Mouse (Mus musculus): ENCODE data around the gene Mphosph6. TPM values are rescaled to one million over a fixed set of nuclear protein-coding genes. Genes with fewer than 3 reads are reported as not detected.

The Mphosph6 gene
- total RNA-seq, 2 experiments from 2014 or later: 19.8 to 24.7 TPM

DNA sequence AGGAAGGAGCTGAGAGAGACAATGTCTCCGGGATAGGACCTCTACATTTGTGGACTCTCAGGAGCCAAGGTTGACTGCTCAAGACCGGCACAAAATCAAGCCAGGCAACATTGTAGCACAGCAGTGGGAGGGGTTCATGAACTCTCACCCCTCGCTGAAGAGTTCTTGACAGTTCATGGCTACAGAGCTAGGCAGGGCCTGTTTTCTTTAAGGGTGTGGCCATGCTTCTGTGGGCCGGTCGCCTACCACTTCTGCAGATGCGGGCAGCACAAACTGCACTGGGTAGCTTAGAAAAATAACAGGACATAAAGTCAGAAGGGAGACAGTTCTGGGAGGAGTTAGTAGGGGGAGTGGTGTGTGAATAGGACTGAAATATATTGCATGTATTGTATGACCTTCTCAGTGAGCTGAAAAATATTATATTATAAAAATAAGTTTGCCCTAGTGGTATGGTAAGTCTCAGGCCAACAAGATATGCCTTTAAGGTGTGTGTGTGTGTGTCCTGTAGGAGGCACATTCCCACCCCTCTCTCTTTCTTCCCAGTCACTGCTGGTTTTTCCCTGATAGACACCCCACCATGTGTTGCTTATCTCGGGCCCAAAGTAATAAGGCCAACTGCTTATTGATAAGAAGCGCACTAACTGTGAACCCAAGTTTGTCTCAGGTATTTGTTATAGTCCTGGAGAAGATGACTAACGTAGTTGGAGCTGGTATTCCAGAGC lies 30.5 kb downstream of the Mphosph6 start:
- no peak for DNase-seq (ENCODE audit: low spot score in 2 of 2)

GRCm38 (mm10) chr8:117768971-117769370 lies 32.8 kb downstream of the Mphosph6 start:
- no peak for DNase-seq (ENCODE audit: low spot score in 2 of 2)

- DNase-seq (ENCODE audit: low spot score in 2 of 2): no peak
Measured at GRCm38 (mm10) chr8:117765947-117766346, 35.8 kb downstream of the Mphosph6 start.

DNA sequence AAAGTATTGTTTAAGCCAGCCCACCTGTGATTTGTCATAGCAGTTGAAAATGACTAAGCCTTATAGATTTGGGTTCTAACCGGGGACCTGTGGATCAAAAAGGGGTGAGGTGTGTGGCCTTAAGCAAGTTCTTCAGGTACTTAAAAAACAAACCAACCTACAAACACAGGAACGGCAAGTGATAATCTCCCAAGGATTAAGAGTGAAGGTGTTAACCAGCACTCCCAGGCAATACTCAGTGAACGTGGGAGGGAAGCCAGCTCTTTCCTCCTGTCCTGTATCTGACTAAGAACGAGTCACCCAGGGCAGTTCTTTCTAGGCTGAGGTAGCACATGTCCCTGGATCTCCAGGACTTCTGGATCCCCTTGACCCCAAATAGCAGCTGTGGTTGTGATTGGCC lies 37.1 kb downstream of the Mphosph6 start:
- DNase-seq (ENCODE audit: low spot score in 2 of 2): no peak

- no peak for DNase-seq (ENCODE audit: low spot score in 2 of 2)
Measured at GRCm38 (mm10) chr8:117762776-117763175, 39.0 kb downstream of the Mphosph6 start.

DNA sequence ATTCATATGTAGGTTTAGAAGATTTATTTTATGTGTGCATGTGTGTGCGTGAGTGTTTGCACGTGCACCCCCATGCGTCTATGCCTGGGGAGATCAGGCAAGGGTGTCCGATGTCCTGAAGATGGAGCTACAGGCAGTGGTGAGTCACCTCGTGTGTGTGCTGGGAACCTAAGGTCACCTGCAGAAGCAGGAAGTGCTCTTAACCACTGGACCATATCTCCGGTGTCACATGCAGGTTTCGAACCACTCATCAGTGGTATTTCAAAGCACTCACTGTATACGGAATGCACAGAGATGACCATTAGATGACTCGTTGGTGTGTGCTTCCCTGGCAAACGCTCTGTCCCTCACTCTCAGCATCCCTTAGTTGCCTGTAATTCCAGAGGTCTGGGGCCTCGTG lies 43.8 kb downstream of the Mphosph6 start:
- no peak for DNase-seq (ENCODE audit: low spot score in 2 of 2)

DNA sequence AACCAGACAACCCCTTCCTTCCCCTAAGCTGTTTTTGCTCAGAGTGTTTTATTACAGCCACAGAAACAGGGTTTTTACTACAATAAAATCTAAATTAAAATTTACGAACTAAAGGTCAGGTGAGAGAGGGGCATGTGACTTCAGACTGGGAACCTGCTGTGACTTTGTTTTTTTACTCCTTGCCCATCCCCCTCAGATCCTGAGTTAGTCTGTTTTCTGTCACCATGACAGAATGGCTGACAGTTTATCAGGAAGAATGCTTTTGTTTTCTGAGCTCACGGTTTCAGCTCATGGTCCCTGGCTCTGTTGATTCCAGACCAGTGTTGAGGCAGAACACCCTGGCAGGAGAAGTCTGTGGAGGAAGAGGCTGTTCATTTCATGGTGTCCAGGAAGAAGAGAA lies 52.3 kb downstream of the Mphosph6 start:
- DNase-seq (ENCODE audit: low spot score in 2 of 2): no peak

- DNase-seq (ENCODE audit: low spot score in 2 of 2): no peak
Measured at GRCm38 (mm10) chr8:117747886-117748730, 53.6 kb downstream of the Mphosph6 start.

GRCm38 (mm10) chr8:117747428-117747827 lies 54.3 kb downstream of the Mphosph6 start:
- no peak for DNase-seq (ENCODE audit: low spot score in 2 of 2)

- DNase-seq (ENCODE audit: low spot score in 2 of 2): no peak
Measured at GRCm38 (mm10) chr8:117746651-117747050, 55.1 kb downstream of the Mphosph6 start.

DNA sequence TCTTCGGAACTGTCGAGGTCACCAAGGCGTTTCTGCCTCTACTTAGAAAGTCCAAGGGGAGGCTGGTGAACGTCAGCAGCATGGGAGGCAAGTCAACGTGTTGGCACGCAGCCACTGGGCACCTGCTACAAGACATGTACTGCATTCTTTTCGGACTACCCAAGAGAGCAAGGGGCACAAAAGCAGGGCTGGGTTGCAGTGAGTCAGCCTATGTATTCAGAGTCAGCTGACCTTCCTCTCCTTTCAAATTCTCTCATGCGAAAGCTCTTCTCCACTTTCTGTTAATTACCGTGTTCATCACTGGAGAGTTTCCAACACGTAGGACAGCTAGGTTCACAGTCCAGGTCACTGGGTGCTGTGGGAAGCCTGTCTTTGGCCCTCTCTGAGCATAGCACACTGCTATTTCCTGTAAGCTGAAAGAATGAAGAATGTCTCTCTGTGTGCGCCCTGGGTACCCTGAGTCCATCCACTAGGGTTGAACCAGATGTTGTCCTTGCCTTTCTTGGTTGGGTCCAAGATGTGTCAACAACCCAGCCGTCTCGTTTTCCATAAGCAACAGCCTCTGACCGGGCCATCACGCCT lies 59.2 kb downstream of the Mphosph6 start:
- DNase-seq (ENCODE audit: low spot score in 2 of 2): no peak

Other genes starting within 250 kb of the Mphosph6 start
- under 1 TPM; 0.60 to 0.93 TPM for gene Sdr42e1, start 128.3 kb downstream of the Mphosph6 start, total RNA-seq (2021)
- gene Hsd17b2, start 100.0 kb downstream of the Mphosph6 start, total RNA-seq (2021): 1 to 10 TPM in 1 of 2 experiments, not detected in 1; 1.5 TPM